18 mouse cellular contexts compared by ENCODE assay signal in genomic region chr14:64575954-64576353, GRCm38 (mm10).
A peak's percentile ranks its signal among the peaks of the same experiment; 100 is the strongest.
DNase-seq lines count a peak whose midpoint lies in the region; ATAC-seq lines count a peak whose summit lies in the region.
"Had no signal": no experiment of that assay in that cellular context is flagged by ENCODE, and none has a peak within 500 bp of the region (broad histone marks: within the 10 kb centered on the region; RNA-seq: fewer than 3 reads in every experiment).

No protein-coding gene starts in this region.

- H3K4me1 ChIP-seq in midbrain, embryonic 13.5 days (replicated peaks), result peaks cover 55% of the 10 kb centered on the region
- peaks cover 1% of the 10 kb centered on the region; the same call in 1 of the 2 replicates for H3K4me1 ChIP-seq in midbrain, embryonic 11.5 days (ENCODE audit: control insufficient read depth, insufficient read depth, low read length)
- peaks cover 18% of the 10 kb centered on the region for H3K4me1 ChIP-seq in neural tube, embryonic 12.5 days
- H3K4me1 ChIP-seq: embryonic facial prominence, embryonic 12.5 days; lung, embryonic 15.5 days; megakaryocyte, embryonic 14.5 days had no signal

- H3K4me2 ChIP-seq in midbrain, embryonic 13.5 days (replicated peaks), result peak overlapping the region; percentile 52
- H3K4me2 ChIP-seq in midbrain, embryonic 11.5 days, result no peak overlapping the region
- H3K4me2 ChIP-seq in neural tube, embryonic 12.5 days (replicated peaks), result peak overlapping the region; percentile 49
- H3K4me2 ChIP-seq: embryonic facial prominence, embryonic 12.5 days; liver, embryonic 11.5 days; lung, embryonic 15.5 days had no signal

- no peak overlapping the region for H3K27ac ChIP-seq in midbrain, embryonic 13.5 days
- no peak overlapping the region for H3K27ac ChIP-seq in midbrain, embryonic 11.5 days (ENCODE audit: low read depth, low read length)
- no peak overlapping the region for H3K27ac ChIP-seq in neural tube, embryonic 12.5 days
- H3K27ac ChIP-seq: embryonic facial prominence, embryonic 12.5 days; lung, embryonic 15.5 days had no signal

- H3K9ac ChIP-seq in midbrain, embryonic 13.5 days (replicated peaks), result peak overlapping the region; percentile 26; the same call in 1 of the 2 replicates
- no peak overlapping the region for H3K9ac ChIP-seq in midbrain, embryonic 11.5 days (ENCODE audit: low read length)
- H3K9ac ChIP-seq in neural tube, embryonic 12.5 days, result peak overlapping the region; percentile 52; the same call in 1 of the 2 replicates
- H3K9ac ChIP-seq: embryonic facial prominence, embryonic 12.5 days; lung, embryonic 15.5 days had no signal

- H3K36me3 ChIP-seq in midbrain, embryonic 13.5 days, result no peaks in the 10 kb centered on the region
- no peaks in the 10 kb centered on the region for H3K36me3 ChIP-seq in midbrain, embryonic 11.5 days (ENCODE audit: control insufficient read depth, insufficient read depth, low read length)
- H3K36me3 ChIP-seq in neural tube, embryonic 12.5 days, result no peaks in the 10 kb centered on the region
- H3K36me3 ChIP-seq: embryonic facial prominence, embryonic 12.5 days; lung, embryonic 15.5 days had no signal

- H3K9me3 ChIP-seq in midbrain, embryonic 13.5 days, result no peaks in the 10 kb centered on the region
- H3K9me3 ChIP-seq in midbrain, embryonic 11.5 days (ENCODE audit: control insufficient read depth, low read length), result no peaks in the 10 kb centered on the region
- no peaks in the 10 kb centered on the region for H3K9me3 ChIP-seq in neural tube, embryonic 12.5 days
- H3K9me3 ChIP-seq: embryonic facial prominence, embryonic 12.5 days; lung, embryonic 15.5 days; megakaryocyte, embryonic 14.5 days had no signal

- peak; percentile 50 for DNase-seq in cerebellum, adult 9-10 months
- DNase-seq in cerebellum, postnatal 10 days, result no peak
- DNase-seq in midbrain, embryonic 11.5 days (ENCODE audit: low spot score, missing footprints), result no peak
- no peak for DNase-seq in spleen, postnatal 14 days (ENCODE audit: low spot score in 2 of 2)
- no peak for DNase-seq in adrenal gland, adult (ENCODE audit: inconsistent age in 2 of 2, low spot score in 1 of 2)
- DNase-seq in kidney, postnatal 4 days, result no peak
- DNase-seq: cerebellum, postnatal 25 days; gastrocnemius, postnatal 14 days; heart, postnatal 36 days; kidney, adult 8-10 months; right cerebral cortex, postnatal 25 days; thymus, adult 2 months had no signal

- H3K27me3 ChIP-seq in midbrain, embryonic 13.5 days, result no peaks in the 10 kb centered on the region
- H3K27me3 ChIP-seq in midbrain, embryonic 11.5 days (ENCODE audit: control insufficient read depth, insufficient read depth, low read length), result no peaks in the 10 kb centered on the region; the same call in 1 of the 2 replicates
- H3K27me3 ChIP-seq in neural tube, embryonic 12.5 days (replicated peaks), result no peaks in the 10 kb centered on the region; the same call in 1 of the 2 replicates

- ATAC-seq in midbrain, embryonic 13.5 days, result no peak
- no peak for ATAC-seq in midbrain, embryonic 11.5 days (ENCODE audit: low FRiP score)
- ATAC-seq in neural tube, embryonic 12.5 days (ENCODE audit: low FRiP score, low read depth), result no peak

- peak overlapping the region; percentile 17 for H3K4me3 ChIP-seq in midbrain, embryonic 13.5 days (replicated peaks)
- H3K4me3 ChIP-seq in midbrain, embryonic 11.5 days (ENCODE audit: low read depth, low read length), result no peak overlapping the region
- peak overlapping the region; percentile 3; the same call in 1 of the 2 replicates for H3K4me3 ChIP-seq in neural tube, embryonic 12.5 days
- H3K4me3 ChIP-seq: embryonic facial prominence, embryonic 12.5 days; lung, embryonic 15.5 days; megakaryocyte, embryonic 14.5 days had no signal

- 24% methylated on average over 4 of the region's 4 CpGs for WGBS in midbrain, embryonic 13.5 days
- WGBS in midbrain, embryonic 11.5 days, result 30% methylated on average over 4 of the region's 4 CpGs
- 74% methylated on average over 4 of the region's 4 CpGs for WGBS in neural tube, embryonic 12.5 days
